Mouse (Mus musculus) lung, postnatal 0 days (tissue): ENCODE measurements around the gene Ext2. TPM values are rescaled to one million over a fixed set of nuclear protein-coding genes. Genes with fewer than 3 reads are reported as not detected.

ENCODE experiments used
- ATAC-seq: fragments of 200-750 bp; cut with Nextera tagmentation; 2 replicates; pipeline ENCODE4 v1.8.0; 2017; ENCODE audit warnings: moderate library complexity
- DNase-seq: peaks from one replicate; pipeline ENCODE4 v3.0.0-alpha.2; 2016; ENCODE audit warnings: low spot score
- H3K27ac ChIP-seq: fragments of 300-500 bp; sonication (generic); 2 replicates; pipeline ENCODE4 v1.5.1; 2014; ENCODE audit warnings: antibody characterized with exemption, mild to moderate bottlenecking, low read length, mixed read lengths
- H3K27me3 ChIP-seq: fragments of 300-500 bp; sonication (generic); replicated peaks from 2 replicates; pipeline ENCODE4 v1.6.1; 2014; ENCODE audit warnings: low read length, mixed read lengths; ENCODE audit not compliant: insufficient read depth
- H3K36me3 ChIP-seq: fragments of 300-500 bp; sonication (generic); 2 replicates; pipeline ENCODE4 v1.6.1; 2014; ENCODE audit warnings: low read length, mixed read lengths; ENCODE audit not compliant: insufficient read depth
- H3K4me1 ChIP-seq: fragments of 300-500 bp; sonication (generic); 2 replicates; pipeline ENCODE4 v1.6.1; 2014; ENCODE audit warnings: antibody characterized with exemption, low read depth, low read length, mixed read lengths; ENCODE audit not compliant: insufficient read depth
- H3K4me2 ChIP-seq: fragments of 300-500 bp; sonication (generic); replicated peaks from 2 replicates; pipeline ENCODE4 v1.6.1; 2014; ENCODE audit warnings: low read depth, mild to moderate bottlenecking, low read length, moderate library complexity, mixed read lengths
- H3K4me3 ChIP-seq: fragments of 300-500 bp; sonication (generic); 2 replicates; pipeline ENCODE4 v1.5.1; 2014; ENCODE audit warnings: low read depth, low read length
- H3K9ac ChIP-seq: fragments of 300-500 bp; sonication (generic); replicated peaks from 2 replicates; pipeline ENCODE4 v1.6.1; 2014; ENCODE audit warnings: low read depth, mild to moderate bottlenecking
- H3K9me3 ChIP-seq: fragments of 300-500 bp; sonication (generic); 2 replicates; pipeline ENCODE4 v1.6.1; 2016; ENCODE audit warnings: low read length, mixed read lengths
- CTCF ChIP-seq: IDR thresholded peaks from 2 replicates; pipeline ENCODE4 v1.5.1; 2016; ENCODE audit warnings: antibody characterized with exemption, mild to moderate bottlenecking
- EP300 ChIP-seq: IDR thresholded peaks from 2 replicates; pipeline ENCODE4 v1.6.1; 2016; ENCODE audit warnings: antibody characterized with exemption, mild to moderate bottlenecking, control low read depth
- WGBS: fragments of 180-500 bp; shearing (Covaris S2); extraction: QIAGEN DNeasy Blood & Tissue Kit; methylation state at CpG from one replicate; pipeline ENCODE4 v1.1.7; 2014; 5-methylcytosine and 5-hydroxymethylcytosine counted together
- polyA plus RNA-seq: library from polyadenylated mRNA; unstranded; fragments of >200 nt; fragmentation: Nextera tagmentation; extraction: Ambion mirVana; gene quantifications from 2 replicates; pipeline ENCODE4 v1.2.1, GENCODE M21; 2015

Gene Ext2
- polyA plus RNA-seq, 1 experiment from 2014 or later: 76.6 TPM

DNA sequence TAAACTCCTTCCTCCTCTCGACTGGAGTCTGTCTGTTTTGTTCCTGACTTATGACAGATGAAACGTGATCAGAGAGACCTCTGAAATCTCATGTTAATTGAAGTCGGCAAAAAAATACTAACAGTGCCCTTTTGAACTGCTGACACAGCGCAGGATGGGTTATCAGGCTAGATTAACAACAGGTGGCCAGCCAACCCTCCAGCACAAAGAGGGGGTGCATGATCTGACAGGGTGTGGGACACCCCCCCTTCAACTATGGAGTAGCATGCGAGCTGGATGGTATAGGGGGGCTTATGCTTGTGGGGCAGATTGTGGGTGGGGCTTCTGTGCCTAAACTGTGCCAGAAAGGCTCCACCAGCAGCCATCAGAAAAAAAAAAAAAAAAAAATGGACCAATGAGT, 141.0 kb downstream of the Ext2 start:
- H3K36me3 ChIP-seq: no peaks in the 10 kb centered on the region
- H3K27me3 ChIP-seq: no peaks in the 10 kb centered on the region
- no peak overlapping the region for H3K9ac ChIP-seq
- H3K4me3 ChIP-seq: no peak overlapping the region
- DNase-seq (no peak), ATAC-seq (no peak)
- no peak overlapping the region for H3K4me2 ChIP-seq
- H3K4me1 ChIP-seq: no peaks in the 10 kb centered on the region
- no peaks in the 10 kb centered on the region for H3K9me3 ChIP-seq
- 32% methylated on average over 5 of the region's 5 CpGs for WGBS
- H3K27ac ChIP-seq: no peak overlapping the region
- TF ChIP-seq CTCF: no peak
- no peak for TF ChIP-seq EP300

DNA sequence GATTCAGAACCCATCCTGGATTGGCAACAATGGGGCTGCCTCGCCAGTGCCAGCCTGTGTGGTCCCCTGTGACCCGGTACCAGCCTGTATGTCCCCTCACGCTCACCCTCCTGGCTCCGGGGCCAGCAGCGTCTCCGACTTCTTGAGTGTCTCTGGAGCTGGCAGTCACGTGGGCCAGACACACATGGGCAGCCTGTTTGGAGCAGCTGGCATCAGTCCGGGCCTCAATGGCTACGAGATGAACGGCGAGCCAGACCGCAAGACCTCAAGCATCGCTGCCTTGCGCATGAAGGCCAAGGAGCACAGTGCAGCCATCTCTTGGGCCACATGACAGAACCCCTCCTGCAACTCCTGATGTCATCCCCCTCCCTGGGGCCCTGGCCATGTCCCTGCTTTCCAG, 145.1 kb downstream of the Ext2 start:
- no peak overlapping the region for H3K4me2 ChIP-seq
- no peak for TF ChIP-seq CTCF
- no peak for TF ChIP-seq EP300
- ATAC-seq (no peak), DNase-seq (no peak)
- H3K9me3 ChIP-seq: no peaks in the 10 kb centered on the region
- H3K4me3 ChIP-seq: no peak overlapping the region
- no peaks in the 10 kb centered on the region for H3K4me1 ChIP-seq
- no peaks in the 10 kb centered on the region for H3K36me3 ChIP-seq
- no peak overlapping the region for H3K9ac ChIP-seq
- H3K27me3 ChIP-seq: no peaks in the 10 kb centered on the region
- whole genome bisulfite sequencing: 86% methylated on average over 14 of the region's 14 CpGs
- no peak overlapping the region for H3K27ac ChIP-seq

DNA sequence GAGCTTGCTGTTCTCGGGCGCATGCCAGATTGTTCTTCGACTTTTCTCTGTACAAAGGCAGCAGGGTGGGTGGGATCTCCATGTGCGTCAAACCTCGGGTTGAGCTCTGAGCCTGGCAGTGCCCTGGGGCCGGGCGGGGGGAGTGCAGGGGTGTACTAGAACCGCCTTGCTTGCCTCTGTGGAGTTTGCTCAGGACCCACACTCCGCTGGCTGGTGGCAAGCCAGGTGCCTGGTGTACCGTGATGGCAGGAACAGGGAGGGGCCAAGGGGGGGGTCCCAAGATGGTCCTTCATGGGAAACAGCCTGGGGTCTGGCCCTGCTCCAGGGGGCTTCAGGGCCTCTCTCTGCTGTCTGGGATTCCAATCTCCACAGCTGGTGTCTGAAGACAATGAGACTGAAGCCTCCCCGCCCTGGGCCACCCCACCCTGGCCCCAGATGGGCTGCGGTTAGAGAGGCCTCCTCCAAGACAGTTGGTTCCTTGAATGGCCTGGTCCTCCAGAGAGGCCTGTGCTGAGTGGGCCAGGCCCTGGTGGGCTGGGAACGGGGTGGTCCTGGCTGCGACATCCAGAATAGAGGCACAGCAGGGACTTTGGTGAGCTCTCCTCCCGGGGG, 150.7 kb downstream of the Ext2 start:
- H3K4me1 ChIP-seq: no peaks in the 10 kb centered on the region
- no peak overlapping the region for H3K4me3 ChIP-seq
- H3K27ac ChIP-seq: no peak overlapping the region
- H3K36me3 ChIP-seq: no peaks in the 10 kb centered on the region
- 69% methylated on average over 14 of the region's 15 CpGs for WGBS
- no peak overlapping the region for H3K4me2 ChIP-seq
- TF ChIP-seq EP300 (no peak), CTCF (no peak)
- ATAC-seq (no peak), DNase-seq (no peak)
- no peaks in the 10 kb centered on the region for H3K9me3 ChIP-seq
- H3K9ac ChIP-seq: no peak overlapping the region
- no peaks in the 10 kb centered on the region for H3K27me3 ChIP-seq

DNA sequence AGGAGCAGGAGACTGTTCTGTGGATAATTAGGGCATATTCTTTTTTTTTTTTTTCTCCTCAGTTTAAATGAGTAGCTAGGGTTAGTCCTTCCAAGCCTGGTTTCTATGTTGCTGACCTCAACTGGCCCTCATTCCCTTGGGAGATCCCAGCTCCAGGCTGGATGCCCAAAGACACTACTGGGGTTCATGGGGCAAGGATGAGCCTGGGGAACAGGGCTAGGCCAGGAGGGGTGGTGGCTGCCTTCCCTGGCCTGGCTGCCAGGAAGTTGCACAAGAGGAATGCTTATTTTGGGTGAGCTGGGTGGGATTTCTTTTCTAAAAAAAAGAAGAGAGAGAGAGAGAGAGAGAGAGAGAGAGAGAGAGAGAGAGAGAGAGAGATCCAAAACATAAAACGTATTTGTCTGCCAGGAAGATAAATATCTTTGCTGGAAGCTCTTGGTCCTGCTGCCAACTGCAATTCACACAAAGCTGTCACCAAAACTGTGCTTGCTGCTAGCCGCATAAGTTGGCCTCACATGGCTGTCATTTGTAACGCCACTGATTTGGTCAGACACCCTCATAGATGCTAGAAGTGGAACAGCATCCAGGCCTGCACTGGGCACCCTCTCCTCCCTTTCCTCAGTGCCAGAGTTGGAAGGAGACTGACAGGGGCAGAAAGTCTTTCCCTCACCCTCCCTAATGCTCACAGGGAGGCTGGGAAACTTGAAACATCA, 156.1 kb downstream of the Ext2 start:
- Histone ChIP-seq H3K27ac (no peak overlapping the region), H3K4me2 (no peak overlapping the region), H3K9ac (no peak overlapping the region), H3K36me3 (no peaks in the 10 kb centered on the region), H3K4me3 (no peak overlapping the region), H3K4me1 (no peaks in the 10 kb centered on the region), H3K27me3 (0 out of 2 replicates have a peak, but pooled peaks cover 4% of the 10 kb centered on the region), H3K9me3 (no peaks in the 10 kb centered on the region)
- DNase-seq: peak; percentile 33
- ATAC-seq: peak; percentile 44; the same call in 1 of the 2 replicates
- no peak for TF ChIP-seq CTCF
- TF ChIP-seq EP300: peak; percentile 9; the same call in 1 of the 2 replicates
- 28% methylated on average over 3 of the region's 3 CpGs for WGBS

DNA sequence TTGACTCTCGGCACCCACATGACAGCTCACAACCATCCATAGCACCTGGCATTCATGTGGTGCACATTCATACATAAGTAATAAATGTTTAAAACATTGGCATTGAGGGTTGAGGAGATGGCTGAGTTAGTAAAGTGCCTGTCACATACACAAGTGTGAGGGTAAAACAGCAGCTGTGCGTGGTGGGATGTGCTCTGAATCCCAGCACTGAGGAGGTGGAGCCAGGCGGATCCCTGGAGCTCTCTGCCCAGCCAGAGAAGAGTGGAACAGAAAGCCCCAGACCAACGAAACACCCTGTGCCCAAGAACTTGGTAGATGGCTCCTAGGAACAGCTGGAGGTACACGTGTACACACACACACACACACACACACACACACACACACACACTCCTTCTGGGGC, 156.9 kb downstream of the Ext2 start:
- ATAC-seq (no peak; the same call in 1 of the 2 replicates), DNase-seq (no peak)
- no peaks in the 10 kb centered on the region for H3K9me3 ChIP-seq
- no peaks in the 10 kb centered on the region for H3K4me1 ChIP-seq
- 71% methylated on average over 5 of the region's 5 CpGs for WGBS
- TF ChIP-seq EP300: no peak
- TF ChIP-seq CTCF: no peak
- H3K36me3 ChIP-seq: no peaks in the 10 kb centered on the region
- H3K4me3 ChIP-seq: no peak overlapping the region
- H3K27me3 ChIP-seq: 0 out of 2 replicates have a peak, but pooled peaks cover 6% of the 10 kb centered on the region
- no peak overlapping the region for H3K9ac ChIP-seq
- H3K27ac ChIP-seq: no peak overlapping the region
- H3K4me2 ChIP-seq: no peak overlapping the region

DNA sequence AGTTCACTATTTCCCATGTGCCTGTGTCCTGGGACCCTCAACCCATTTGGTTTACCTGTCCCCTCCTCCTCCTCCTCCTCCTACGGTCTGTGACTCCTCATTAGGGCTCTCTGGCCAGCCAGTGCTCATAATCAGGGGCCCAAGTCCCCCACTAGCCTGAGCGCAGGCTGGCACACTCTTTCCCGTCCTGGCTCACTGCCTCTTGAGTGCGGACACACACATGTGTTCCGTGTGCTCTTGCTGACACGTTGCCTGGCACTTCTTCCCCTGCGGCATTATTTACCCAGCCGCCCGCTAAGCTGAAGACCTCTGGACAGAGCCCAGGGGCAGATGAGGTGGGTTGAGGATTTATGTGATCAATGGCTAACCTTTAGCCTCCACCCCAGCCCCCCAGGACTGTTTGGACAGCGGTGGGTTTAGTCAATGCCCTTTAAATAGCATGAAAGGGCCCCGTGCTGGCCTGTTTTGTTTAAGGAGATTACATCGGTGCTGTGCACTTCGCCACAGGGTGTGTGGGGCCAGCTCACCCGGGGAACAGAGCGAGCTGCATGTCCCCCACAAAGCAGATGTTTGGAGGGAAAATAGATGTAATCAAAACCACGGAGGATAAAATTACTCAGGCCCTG, 160.0 kb downstream of the Ext2 start:
- no peaks in the 10 kb centered on the region for H3K9me3 ChIP-seq
- WGBS: 24% methylated on average over 16 of the region's 16 CpGs
- TF ChIP-seq CTCF (no peak), EP300 (no peak)
- 0 out of 2 replicates have a peak, but pooled peaks cover 6% of the 10 kb centered on the region for H3K27me3 ChIP-seq
- H3K27ac ChIP-seq: no peak overlapping the region
- no peak for DNase-seq
- no peak overlapping the region for H3K9ac ChIP-seq
- H3K4me2 ChIP-seq: no peak overlapping the region
- H3K36me3 ChIP-seq: no peaks in the 10 kb centered on the region
- H3K4me1 ChIP-seq: no peaks in the 10 kb centered on the region
- no peak overlapping the region for H3K4me3 ChIP-seq
- no peak for ATAC-seq
